Mouse (Mus musculus) MEL (cell line): ENCODE measurements around the gene Phyh. TPM values are rescaled to one million over a fixed set of nuclear protein-coding genes. Genes with fewer than 3 reads are reported as not detected.

Experiments used
- polyA plus RNA-seq, 2 experiments: library from polyadenylated mRNA; stranded (reverse) in 1 of 2; unstranded in 1 of 2; fragments of >175 nt in 1 of 2; fragments of >200 nt in 1 of 2; gene quantifications; 2 replicates each; pipeline versions ENCODE4 v1.2.1 to v1.2.4; 2012; ENCODE audit warnings: low replicate concordance in 2 of 2, low read depth in 1 of 2; ENCODE audit not compliant: insufficient read length in 2 of 2, insufficient read depth in 1 of 2, missing spikeins in 1 of 2
- total RNA-seq: library from RNA; depleted of rRNA; stranded (reverse); fragments of 300-350 nt; gene quantifications from 2 replicates; pipeline ENCODE4 v1.2.3, GENCODE M21; 2012; rRNA removed

The Phyh gene
- total and polyA plus RNA-seq, 3 experiments, result not detected

Other genes starting within 250 kb of the Phyh start
- not detected in 2 replicates for gene Bend7, start 201.2 kb upstream of the Phyh start, total RNA-seq
- not detected for gene Bend7, start 201.2 kb upstream of the Phyh start, polyA plus RNA-seq
- 36.9 and 37.1 TPM in 2 replicates for gene Sephs1, start 37.5 kb upstream of the Phyh start, total RNA-seq
- 10 to 100 TPM in 1 of 2 experiments, not detected in 1; 40.4 TPM for gene Sephs1, start 37.5 kb upstream of the Phyh start, polyA plus RNA-seq
- gene Ucma, start 57.1 kb downstream of the Phyh start, total RNA-seq, result not detected in 2 replicates
- not detected for gene Ucma, start 57.1 kb downstream of the Phyh start, polyA plus RNA-seq
- 84.4 and 102 TPM in 2 replicates for gene Mcm10, start 93.8 kb downstream of the Phyh start, total RNA-seq
- 100 to 1,000 TPM; 107 to 214 TPM for gene Mcm10, start 93.8 kb downstream of the Phyh start, polyA plus RNA-seq
- gene Optn, start 145.0 kb downstream of the Phyh start, total RNA-seq, result 10.5 and 10.9 TPM in 2 replicates
- 10 to 100 TPM in 1 of 2 experiments, not detected in 1; 17.0 TPM for gene Optn, start 145.0 kb downstream of the Phyh start, polyA plus RNA-seq
- not detected in 2 replicates for gene Ccdc3, start 218.8 kb downstream of the Phyh start, total RNA-seq
- gene Ccdc3, start 218.8 kb downstream of the Phyh start, polyA plus RNA-seq, result not detected